Mouse (Mus musculus) lung, postnatal 10 days (tissue): Measurements from ENCODE around the gene Ms4a3.

Source experiments
- DNase-seq: peaks from one replicate; pipeline ENCODE4 v3.0.0; 2021

The Ms4a3 gene

GRCm38 (mm10) chr19:11640732-11641131 lies at the start of gene Ms4a3:
Gene Ms4a3 (minus strand): TSS chr19:11640851.
- DNase-seq, result no peak

GRCm38 (mm10) chr19:11661562-11661961 lies 20.9 kb upstream of the Ms4a3 start:
- DNase-seq, result no peak

GRCm38 (mm10) chr19:11660459-11660858 lies 19.8 kb upstream of the Ms4a3 start, which contains the start of gene Oosp2:
Gene Oosp2 (minus strand): TSS chr19:11660559.
- DNase-seq, result no peak

- DNase-seq, result no peak
These were observed 18.5 kb upstream of the Ms4a3 start for GRCm38 (mm10) chr19:11659142-11659541.

GRCm38 (mm10) chr19:11649564-11649963 lies 8.9 kb upstream of the Ms4a3 start:
- no peak for DNase-seq

- no peak for DNase-seq
These were observed 5.5 kb upstream of the Ms4a3 start for GRCm38 (mm10) chr19:11646166-11646565.

- no peak for DNase-seq
These were observed 1.6 kb downstream of the Ms4a3 start for GRCm38 (mm10) chr19:11639038-11639437.

- no peak for DNase-seq
These were observed 5.1 kb downstream of the Ms4a3 start for GRCm38 (mm10) chr19:11635572-11635971.

- DNase-seq, result no peak
These were observed 6.3 kb downstream of the Ms4a3 start for GRCm38 (mm10) chr19:11634330-11634729.

- no peak for DNase-seq
These were observed 6.9 kb downstream of the Ms4a3 start for GRCm38 (mm10) chr19:11633732-11634131.

- no peak for DNase-seq
These were observed 15.4 kb downstream of the Ms4a3 start for GRCm38 (mm10) chr19:11625231-11625630.

GRCm38 (mm10) chr19:11624800-11625199 lies 15.9 kb downstream of the Ms4a3 start:
- DNase-seq, result no peak

GRCm38 (mm10) chr19:11623551-11623950 lies 17.1 kb downstream of the Ms4a3 start, which contains the start of gene Ms4a2:
Gene Ms4a2 (minus strand): TSS chr19:11623719.
- no peak for DNase-seq

GRCm38 (mm10) chr19:11617983-11618382 lies 22.7 kb downstream of the Ms4a3 start:
- DNase-seq, result no peak

GRCm38 (mm10) chr19:11614805-11615204 lies 25.8 kb downstream of the Ms4a3 start:
- no peak for DNase-seq

- no peak for DNase-seq
These were observed 26.7 kb downstream of the Ms4a3 start for GRCm38 (mm10) chr19:11613776-11614443.

- DNase-seq, result no peak
These were observed 27.6 kb downstream of the Ms4a3 start for GRCm38 (mm10) chr19:11613084-11613483.

GRCm38 (mm10) chr19:11612293-11612692 lies 28.4 kb downstream of the Ms4a3 start:
- DNase-seq, result no peak

- DNase-seq, result peak; percentile 62
These were observed 29.1 kb downstream of the Ms4a3 start for GRCm38 (mm10) chr19:11611541-11611945.

GRCm38 (mm10) chr19:11608172-11608571 lies 32.5 kb downstream of the Ms4a3 start:
- DNase-seq, result peak; percentile 58

- DNase-seq, result no peak
These were observed 36.0 kb downstream of the Ms4a3 start, which contains the start of gene Ms4a6d for GRCm38 (mm10) chr19:11604603-11605002. Gene Ms4a6d (minus strand): TSS chr19:11604849.

- DNase-seq, result peak; percentile 60
These were observed 38.6 kb downstream of the Ms4a3 start for GRCm38 (mm10) chr19:11602026-11602425.

- DNase-seq, result no peak
These were observed 39.3 kb downstream of the Ms4a3 start for GRCm38 (mm10) chr19:11601349-11601748.

GRCm38 (mm10) chr19:11589891-11590449 lies 50.7 kb downstream of the Ms4a3 start:
- DNase-seq, result no peak

- DNase-seq, result no peak
These were observed 51.4 kb downstream of the Ms4a3 start for GRCm38 (mm10) chr19:11589205-11589604.
